ENCODE assay signal across 24 mouse cellular contexts in genomic region chr5:139603535-139603934, GRCm38 (mm10).
DNase-seq lines count a peak whose midpoint lies in the region; ATAC-seq lines count a peak whose summit lies in the region.
"Had no signal": no experiment of that assay in that cellular context is flagged by ENCODE, and none has a peak within 500 bp of the region (broad histone marks: within the 10 kb centered on the region; RNA-seq: fewer than 3 reads in every experiment).

No protein-coding gene starts in this region.

- H3K27me3 ChIP-seq in midbrain, embryonic 10.5 days (ENCODE audit: low read depth, poor library complexity, severe bottlenecking): peaks cover 89% of the 10 kb centered on the region
- peaks cover 51% of the 10 kb centered on the region for H3K27me3 ChIP-seq in midbrain, embryonic 13.5 days
- peaks cover 16% of the 10 kb centered on the region for H3K27me3 ChIP-seq in embryonic facial prominence, embryonic 11.5 days (ENCODE audit: control insufficient read depth, insufficient read depth, low read length)

- DNase-seq in midbrain, embryonic 10.5 days (ENCODE audit: low spot score): no peak
- DNase-seq in embryo, embryonic 11 days: peak; percentile 63
- DNase-seq in embryonic facial prominence, embryonic 11.5 days (ENCODE audit: low spot score): peak; percentile 46
- no peak for DNase-seq in thymus, postnatal 14 days
- DNase-seq in heart, postnatal 10 days: no peak
- DNase-seq: adrenal gland, adult 8-10 months; adrenal gland, postnatal 25 days; cerebellum, adult 11-12 months; cerebellum, adult 8-10 months; gastrocnemius, postnatal 10 days; gastrocnemius, postnatal 36 days; heart, adult 2 months; heart, postnatal 36 days had no signal

- WGBS in midbrain, embryonic 10.5 days: 15% methylated on average over 4 of the region's 4 CpGs
- 22% methylated on average over 4 of the region's 4 CpGs for WGBS in midbrain, embryonic 13.5 days
- 7% methylated on average over 4 of the region's 4 CpGs for WGBS in embryonic facial prominence, embryonic 11.5 days

- H3K27ac ChIP-seq in midbrain, embryonic 10.5 days (replicated peaks): peak overlapping the region; percentile 46; the same call in 1 of the 2 replicates
- H3K27ac ChIP-seq in midbrain, embryonic 13.5 days: no peak overlapping the region
- H3K27ac ChIP-seq in embryonic facial prominence, embryonic 11.5 days (replicated peaks; ENCODE audit: low read depth, low read length): no peak overlapping the region
- H3K27ac ChIP-seq: forebrain, embryonic 13.5 days; heart, adult 2 months; heart, embryonic 10.5 days; hindbrain, embryonic 10.5 days; hindbrain, embryonic 13.5 days; intestine, embryonic 15.5 days had no signal

- no peaks in the 10 kb centered on the region for H3K36me3 ChIP-seq in midbrain, embryonic 10.5 days
- H3K36me3 ChIP-seq in midbrain, embryonic 13.5 days: no peaks in the 10 kb centered on the region
- H3K36me3 ChIP-seq in embryonic facial prominence, embryonic 11.5 days (replicated peaks; ENCODE audit: control insufficient read depth, insufficient read depth, low read depth, low read length): no peaks in the 10 kb centered on the region
- H3K36me3 ChIP-seq: forebrain, embryonic 10.5 days; heart, embryonic 10.5 days; hindbrain, embryonic 10.5 days; hindbrain, embryonic 13.5 days; intestine, embryonic 15.5 days had no signal

- no peak overlapping the region for H3K4me2 ChIP-seq in midbrain, embryonic 13.5 days (replicated peaks)
- H3K4me2 ChIP-seq in embryonic facial prominence, embryonic 11.5 days (ENCODE audit: low read depth, low read length): no peak overlapping the region
- H3K4me2 ChIP-seq: forebrain, embryonic 13.5 days; hindbrain, embryonic 13.5 days; intestine, embryonic 15.5 days had no signal

- H3K4me1 ChIP-seq in midbrain, embryonic 10.5 days: peaks cover 41% of the 10 kb centered on the region
- peaks cover 18% of the 10 kb centered on the region for H3K4me1 ChIP-seq in midbrain, embryonic 13.5 days (replicated peaks)
- H3K4me1 ChIP-seq in embryonic facial prominence, embryonic 11.5 days (ENCODE audit: control insufficient read depth, insufficient read depth, low read length): no peaks in the 10 kb centered on the region; the same call in 1 of the 2 replicates

- no peaks in the 10 kb centered on the region for H3K9me3 ChIP-seq in midbrain, embryonic 10.5 days (replicated peaks)
- H3K9me3 ChIP-seq in midbrain, embryonic 13.5 days: no peaks in the 10 kb centered on the region
- H3K9me3 ChIP-seq in embryonic facial prominence, embryonic 11.5 days (replicated peaks; ENCODE audit: control insufficient read depth, low read length): no peaks in the 10 kb centered on the region
- H3K9me3 ChIP-seq: forebrain, embryonic 10.5 days; forebrain, embryonic 13.5 days; heart, embryonic 10.5 days; hindbrain, embryonic 10.5 days; hindbrain, embryonic 13.5 days; intestine, embryonic 15.5 days had no signal

- no peak for ATAC-seq in midbrain, embryonic 13.5 days
- ATAC-seq in embryonic facial prominence, embryonic 11.5 days (replicated peaks; ENCODE audit: insufficient number of reproducible peaks, low FRiP score, low TSS enrichment, low read depth): no peak
- ATAC-seq in activated CD4-positive, CD25-positive, alpha-beta regulatory T cell, adult 4 months: no peak
- ATAC-seq: CD4-positive, CD25-positive, alpha-beta regulatory T cell, adult 4 months; forebrain, embryonic 13.5 days; forebrain, embryonic 16.5 days; hindbrain, embryonic 16.5 days; intestine, embryonic 15.5 days had no signal

- no peak overlapping the region for H3K4me3 ChIP-seq in midbrain, embryonic 10.5 days
- no peak overlapping the region for H3K4me3 ChIP-seq in midbrain, embryonic 13.5 days (replicated peaks)
- H3K4me3 ChIP-seq in embryonic facial prominence, embryonic 11.5 days (ENCODE audit: low read depth, low read length): no peak overlapping the region
- H3K4me3 ChIP-seq: forebrain, embryonic 10.5 days; forebrain, embryonic 13.5 days; heart, adult 2 months; heart, embryonic 10.5 days; hindbrain, embryonic 10.5 days; hindbrain, embryonic 13.5 days; intestine, embryonic 15.5 days had no signal

- intact Hi-C loops in heart, postnatal 10 days (cut with DNase I): no loop called here

- H3K9ac ChIP-seq in midbrain, embryonic 13.5 days (replicated peaks): no peak overlapping the region
- no peak overlapping the region for H3K9ac ChIP-seq in embryonic facial prominence, embryonic 11.5 days (replicated peaks; ENCODE audit: low read length)
- H3K9ac ChIP-seq: forebrain, embryonic 13.5 days; hindbrain, embryonic 13.5 days; intestine, embryonic 15.5 days had no signal

Comparison
In these comparisons a context has a peak if more than half of its experiments do, and no peak if none do; other contexts are left out.
1. DNase-seq: peak in embryo, embryonic 11 days (single experiment) and embryonic facial prominence, embryonic 11.5 days (single experiment); none in midbrain, embryonic 10.5 days (single experiment), thymus, postnatal 14 days (single experiment) and heart, postnatal 10 days (0 of 2).